Mouse (Mus musculus) kidney, postnatal 0 days (tissue): ENCODE data around the gene Sptbn1. TPM values are rescaled to one million over a fixed set of nuclear protein-coding genes. Genes with fewer than 3 reads are reported as not detected.

Experiments
- ATAC-seq: fragments of 200-750 bp; cut with Nextera tagmentation; replicated peaks from 2 replicates; pipeline ENCODE4 v1.8.0; 2017; ENCODE audit warnings: low read depth, moderate number of reproducible peaks, moderate TSS enrichment, moderate library complexity; ENCODE audit not compliant: low FRiP score
- DNase-seq: peaks from one replicate; pipeline ENCODE4 v3.0.0-alpha.2; 2016; ENCODE audit warnings: low spot score
- H3K27ac ChIP-seq: fragments of 300-500 bp; sonication (generic); 2 replicates; pipeline ENCODE4 v1.5.1; 2014; ENCODE audit warnings: mild to moderate bottlenecking
- H3K27me3 ChIP-seq: fragments of 300-500 bp; sonication (generic); 2 replicates; pipeline ENCODE4 v1.6.1; 2014; ENCODE audit warnings: low read length, mixed read lengths; ENCODE audit not compliant: insufficient read depth
- H3K36me3 ChIP-seq: fragments of 300-500 bp; sonication (generic); 2 replicates; pipeline ENCODE4 v1.6.1; 2014; ENCODE audit warnings: low read length, mixed read lengths; ENCODE audit not compliant: insufficient read depth
- H3K4me1 ChIP-seq: fragments of 300-500 bp; sonication (generic); replicated peaks from 2 replicates; pipeline ENCODE4 v1.6.1; 2014; ENCODE audit warnings: antibody characterized with exemption, low read length, mixed read lengths; ENCODE audit not compliant: insufficient read depth
- H3K4me2 ChIP-seq: fragments of 300-500 bp; sonication (generic); 2 replicates; pipeline ENCODE4 v1.6.1; 2014; ENCODE audit warnings: mild to moderate bottlenecking, low read length, moderate library complexity, mixed read lengths
- H3K4me3 ChIP-seq: fragments of 300-500 bp; sonication (generic); replicated peaks from 2 replicates; pipeline ENCODE4 v1.5.1; 2014; ENCODE audit warnings: low read depth, low read length
- H3K9ac ChIP-seq: fragments of 300-500 bp; sonication (generic); 2 replicates; pipeline ENCODE4 v1.6.1; 2014; ENCODE audit warnings: low read depth, low read length
- H3K9me3 ChIP-seq: fragments of 300-500 bp; sonication (generic); replicated peaks from 2 replicates; pipeline ENCODE4 v1.6.1; 2016; ENCODE audit warnings: low read length, inconsistent platforms, mixed read lengths
- CTCF ChIP-seq: IDR thresholded peaks from 2 replicates; pipeline ENCODE4 v1.5.1; 2016; ENCODE audit warnings: antibody characterized with exemption, low read depth, mild to moderate bottlenecking, moderate library complexity
- WGBS: fragments of 180-500 bp; shearing (Covaris S2); extraction: QIAGEN DNeasy Blood & Tissue Kit; methylation state at CpG from one replicate; pipeline ENCODE4 v1.1.7; 2014; 5-methylcytosine and 5-hydroxymethylcytosine counted together
- polyA plus RNA-seq: library from polyadenylated mRNA; unstranded; fragments of >200 nt; fragmentation: Nextera tagmentation; extraction: Ambion mirVana; gene quantifications from 2 replicates; pipeline ENCODE4 v1.2.1, GENCODE M21; 2015

Sptbn1 gene
- polyA plus RNA-seq, 1 experiment from 2014 or later, result 119 TPM

GRCm38 (mm10) chr11:30211141-30211540 lies 56.8 kb downstream of the Sptbn1 start:
- Histone ChIP-seq H3K4me3 (no peak overlapping the region), H3K4me1 (peaks cover 9% of the 10 kb centered on the region), H3K4me2 (no peak overlapping the region), H3K27me3 (no peaks in the 10 kb centered on the region), H3K9ac (no peak overlapping the region), H3K36me3 (0 out of 2 replicates have a peak, but pooled peaks cover 3% of the 10 kb centered on the region), H3K27ac (no peak overlapping the region), H3K9me3 (no peaks in the 10 kb centered on the region)
- ATAC-seq (no peak), DNase-seq (no peak)
- TF ChIP-seq CTCF, result no peak; the same call in 1 of the 2 replicates
- 70% methylated on average over 3 of the region's 3 CpGs for WGBS

- Histone ChIP-seq H3K4me2 (no peak overlapping the region), H3K9me3 (no peaks in the 10 kb centered on the region), H3K4me1 (peaks cover 9% of the 10 kb centered on the region), H3K27ac (peak overlapping the region; percentile 26; the same call in 1 of the 2 replicates), H3K4me3 (no peak overlapping the region), H3K9ac (no peak overlapping the region), H3K27me3 (no peaks in the 10 kb centered on the region), H3K36me3 (no peaks in the 10 kb centered on the region)
- DNase-seq (no peak), ATAC-seq (no peak)
- 70% methylated on average over 6 of the region's 6 CpGs for WGBS
- no peak for TF ChIP-seq CTCF
These were observed 57.7 kb downstream of the Sptbn1 start for GRCm38 (mm10) chr11:30210100-30210811.

GRCm38 (mm10) chr11:30209495-30209894 lies 58.5 kb downstream of the Sptbn1 start:
- WGBS, result 26% methylated on average over 4 of the region's 4 CpGs
- Histone ChIP-seq H3K9me3 (no peaks in the 10 kb centered on the region), H3K4me1 (peaks cover 9% of the 10 kb centered on the region), H3K4me2 (no peak overlapping the region), H3K27me3 (no peaks in the 10 kb centered on the region), H3K9ac (no peak overlapping the region), H3K27ac (peak overlapping the region; percentile 26; the same call in 1 of the 2 replicates), H3K4me3 (no peak overlapping the region), H3K36me3 (0 out of 2 replicates have a peak, but pooled peaks cover 2% of the 10 kb centered on the region)
- DNase-seq, result peak; percentile 83
- peak; percentile 84 for ATAC-seq
- TF ChIP-seq CTCF, result no peak

- no peaks in the 10 kb centered on the region for H3K27me3 ChIP-seq
These were observed 63.6 kb downstream of the Sptbn1 start for GRCm38 (mm10) chr11:30204398-30204797.

GRCm38 (mm10) chr11:30200391-30200790 lies 67.6 kb downstream of the Sptbn1 start:
- TF ChIP-seq CTCF, result no peak
- H3K4me3 ChIP-seq, result no peak overlapping the region
- H3K4me1 ChIP-seq, result peaks cover 24% of the 10 kb centered on the region
- DNase-seq (no peak), ATAC-seq (no peak)
- no peaks in the 10 kb centered on the region for H3K9me3 ChIP-seq
- H3K9ac ChIP-seq, result no peak overlapping the region
- H3K27ac ChIP-seq, result no peak overlapping the region
- H3K4me2 ChIP-seq, result no peak overlapping the region
- H3K27me3 ChIP-seq, result no peaks in the 10 kb centered on the region
- H3K36me3 ChIP-seq, result peaks cover 9% of the 10 kb centered on the region; the same call in 1 of the 2 replicates

More at GRCm38 (mm10) chr11:30204398-30204797, 63.6 kb downstream of the Sptbn1 start:
- peak; percentile 43; the same call in 1 of the 2 replicates for ATAC-seq
- peaks cover 6% of the 10 kb centered on the region; the same call in 1 of the 2 replicates for H3K4me1 ChIP-seq
- H3K4me3 ChIP-seq, result no peak overlapping the region
- TF ChIP-seq CTCF, result no peak
- DNase-seq, result no peak
- peak overlapping the region; percentile 68; the same call in 1 of the 2 replicates for H3K27ac ChIP-seq
- H3K9ac ChIP-seq, result no peak overlapping the region
- H3K36me3 ChIP-seq, result peaks cover 9% of the 10 kb centered on the region; the same call in 1 of the 2 replicates
- H3K4me2 ChIP-seq, result no peak overlapping the region
- H3K9me3 ChIP-seq, result no peaks in the 10 kb centered on the region

- H3K27me3 ChIP-seq, result no peaks in the 10 kb centered on the region
- peak overlapping the region; percentile 33 for H3K4me3 ChIP-seq
- peak; percentile 95 for ATAC-seq
- peaks cover 22% of the 10 kb centered on the region for H3K4me1 ChIP-seq
- peaks cover 7% of the 10 kb centered on the region; the same call in 1 of the 2 replicates for H3K36me3 ChIP-seq
- H3K4me2 ChIP-seq, result peak overlapping the region; percentile 75
- H3K9me3 ChIP-seq, result no peaks in the 10 kb centered on the region
- peak overlapping the region; percentile 49 for H3K9ac ChIP-seq
- peak overlapping the region; percentile 82 for H3K27ac ChIP-seq
- WGBS, result 1% methylated on average over 34 of the region's 34 CpGs
- TF ChIP-seq CTCF, result peak; percentile 32
- peak; percentile 82 for DNase-seq
These were observed 69.8 kb downstream of the Sptbn1 start for GRCm38 (mm10) chr11:30198091-30198675.
